Mouse (Mus musculus) urinary bladder, postnatal 36 days (tissue): ENCODE measurements around the gene Dlg5.
A peak's percentile ranks its signal among the peaks of the same experiment; 100 is the strongest.

Experiments
- DNase-seq, 2 experiments: peaks; one replicate each; pipeline ENCODE4 v3.0.0; 2022; ENCODE audit warnings: low spot score in 2 of 2, mixed read lengths in 1 of 2

Gene Dlg5

DNA sequence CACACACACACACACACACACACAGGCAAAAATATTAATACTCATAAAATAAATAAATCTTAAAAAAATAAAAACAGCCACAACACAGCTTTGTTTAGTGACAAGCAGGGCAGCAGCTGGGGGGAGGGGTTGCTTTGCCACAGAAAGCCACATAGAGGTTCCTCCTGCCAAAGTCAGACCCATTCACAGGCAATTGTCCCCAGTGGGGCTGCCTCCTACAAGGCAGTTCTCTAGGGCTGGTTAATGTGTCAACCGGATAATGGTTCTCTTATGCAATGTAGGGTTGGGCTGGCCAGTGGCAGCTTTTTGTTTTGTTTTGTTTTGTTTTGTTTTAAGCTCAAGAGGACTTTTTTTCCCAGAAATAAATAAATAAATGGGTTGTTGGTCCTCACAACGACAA lies 11.3 kb downstream of the Dlg5 start:
- no peak for DNase-seq

DNA sequence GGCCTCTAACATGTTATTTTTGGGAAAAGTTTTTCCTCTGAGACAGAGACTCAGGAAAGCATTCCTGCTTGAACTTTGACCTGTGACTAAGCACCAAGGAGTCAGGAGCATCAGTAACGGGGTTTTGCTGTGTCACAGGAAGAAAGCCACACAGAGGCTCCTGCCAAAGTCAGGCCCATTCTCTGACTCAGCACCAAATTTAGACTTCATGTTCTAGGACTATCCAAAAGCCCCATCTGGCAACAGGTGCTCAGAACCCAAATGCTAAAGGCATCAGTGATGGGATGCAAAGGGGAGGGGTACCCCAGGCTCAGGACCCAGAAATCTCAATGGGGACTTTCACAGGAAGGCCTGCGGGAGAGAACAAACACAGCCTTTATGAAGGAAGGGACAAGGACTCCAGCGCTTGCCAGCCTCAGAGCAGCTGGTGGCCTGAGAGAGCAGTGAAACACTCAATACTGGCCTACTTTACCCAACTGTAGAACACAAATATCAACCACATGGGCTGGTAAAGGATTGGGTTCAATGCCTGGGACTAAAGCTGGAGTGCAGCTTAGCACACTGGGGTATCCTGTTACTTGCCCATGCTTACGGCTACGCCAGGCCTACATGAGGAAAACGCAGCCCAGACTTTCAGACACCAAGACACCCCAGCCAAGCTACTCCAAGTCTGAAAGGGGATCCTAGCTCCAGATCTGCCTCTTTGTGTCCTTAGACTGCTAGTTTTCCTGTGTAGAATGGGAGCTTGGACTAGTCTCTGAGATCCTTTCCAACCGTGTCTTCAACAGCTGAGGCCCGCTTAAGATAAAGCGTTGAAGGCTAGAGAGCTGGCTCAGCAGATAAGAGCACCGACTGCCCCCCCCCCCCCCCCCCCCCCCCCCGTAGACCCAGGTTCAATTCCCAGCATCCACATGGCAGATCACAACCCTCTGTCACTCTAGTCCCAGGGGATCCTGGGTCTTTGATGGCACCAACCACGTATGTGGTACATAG lies 12.8 kb downstream of the Dlg5 start:
- no peak for DNase-seq

DNA sequence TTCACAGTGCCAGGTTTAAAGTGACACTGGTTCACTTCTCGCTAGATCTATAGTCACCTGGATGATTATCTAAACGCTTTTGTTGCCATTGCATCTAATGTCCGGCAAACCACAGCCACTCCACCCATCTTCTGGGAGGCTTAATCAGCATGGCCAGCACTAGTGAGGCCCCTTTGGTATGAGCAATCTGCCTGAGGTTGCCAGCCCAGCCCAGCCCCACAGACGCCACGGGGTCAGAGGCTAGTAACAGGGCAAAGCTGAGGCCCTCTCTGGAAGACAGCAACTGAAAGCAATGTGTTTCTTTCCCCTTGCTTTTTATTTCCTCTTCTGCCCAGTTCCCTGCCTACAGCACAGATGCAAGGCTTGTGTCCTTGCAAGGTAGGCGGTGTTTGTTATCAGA lies 17.2 kb downstream of the Dlg5 start:
- no peak for DNase-seq

DNA sequence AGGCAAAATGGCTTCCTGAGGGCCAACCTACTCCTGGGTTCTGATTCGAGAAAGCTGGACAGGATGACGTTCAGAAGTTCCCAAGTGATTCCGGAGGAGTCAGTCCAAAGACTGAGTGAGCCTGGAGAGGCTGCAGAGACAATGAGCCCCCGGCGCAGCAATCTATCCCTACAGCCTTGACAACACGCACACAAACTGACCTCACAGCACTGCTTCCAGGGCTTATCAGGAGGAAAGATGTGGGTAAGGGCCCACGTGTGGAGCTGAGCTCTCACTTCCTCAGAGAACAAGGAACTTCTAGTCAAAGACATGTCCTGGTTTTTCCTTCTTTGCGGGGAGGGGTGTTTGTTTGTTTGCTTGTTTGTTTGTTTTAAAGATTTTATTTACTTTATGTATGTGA lies 18.7 kb downstream of the Dlg5 start:
- no peak for DNase-seq

DNA sequence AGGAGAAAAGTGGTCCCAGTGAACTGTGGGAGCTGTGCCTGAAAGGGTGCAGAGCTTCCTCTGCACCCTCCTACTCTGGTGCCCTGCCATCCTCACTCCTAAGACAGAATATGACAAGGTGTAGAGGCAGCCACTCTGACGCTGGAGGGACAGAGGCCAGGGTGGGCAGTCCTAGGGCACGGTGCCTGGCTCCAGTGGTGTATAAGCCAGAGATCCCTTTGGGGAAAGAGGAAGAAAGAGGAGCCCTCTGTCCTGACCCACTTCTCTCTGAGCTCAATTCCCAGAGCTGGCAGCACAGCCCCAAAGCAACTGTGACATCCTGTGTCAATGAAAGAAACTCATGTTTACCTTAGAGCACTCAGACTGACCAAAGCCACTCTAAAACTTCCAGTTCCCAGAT lies 19.4 kb downstream of the Dlg5 start:
- DNase-seq, result no peak

DNA sequence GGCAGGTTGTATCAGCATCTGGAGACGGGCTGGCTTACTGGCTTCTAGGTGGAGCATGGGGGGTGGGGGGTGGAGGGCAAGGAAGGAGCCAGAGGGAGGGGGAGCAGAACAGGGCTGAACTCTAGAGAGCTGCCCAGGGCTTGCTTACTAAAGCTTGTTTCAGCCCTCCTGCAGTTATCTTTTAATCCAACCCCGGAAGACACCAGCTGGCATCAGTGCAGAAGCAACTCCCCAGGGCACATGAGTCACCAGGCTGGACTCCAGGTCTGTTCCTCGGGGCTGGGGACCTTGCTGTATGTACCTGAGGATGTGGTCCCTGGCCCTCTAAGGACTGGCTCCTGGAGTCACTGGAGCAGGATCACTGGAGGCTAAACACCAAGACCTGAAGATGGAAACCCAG lies 23.0 kb downstream of the Dlg5 start:
- DNase-seq, result peak in 1 of 2 experiments; percentile 44

DNA sequence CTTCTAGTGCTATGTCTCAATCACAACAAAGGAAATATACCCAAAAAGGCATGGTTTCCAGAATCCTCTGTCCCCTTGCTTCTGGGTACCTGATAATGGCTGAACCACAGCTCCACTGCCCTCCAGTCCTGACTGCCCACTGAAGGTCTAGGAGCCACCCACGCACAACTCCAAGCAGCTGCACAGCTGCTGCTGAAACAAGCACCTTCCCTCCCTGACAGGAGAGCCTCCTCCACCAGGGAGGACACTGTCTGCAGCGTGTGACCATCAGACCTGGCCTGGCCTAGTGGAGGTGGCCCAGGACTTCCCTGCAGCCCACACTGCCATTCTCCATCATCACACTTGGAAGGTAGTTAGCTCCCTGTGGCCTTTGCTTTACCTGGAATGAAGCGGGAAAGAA lies 23.4 kb downstream of the Dlg5 start:
- no peak for DNase-seq

DNA sequence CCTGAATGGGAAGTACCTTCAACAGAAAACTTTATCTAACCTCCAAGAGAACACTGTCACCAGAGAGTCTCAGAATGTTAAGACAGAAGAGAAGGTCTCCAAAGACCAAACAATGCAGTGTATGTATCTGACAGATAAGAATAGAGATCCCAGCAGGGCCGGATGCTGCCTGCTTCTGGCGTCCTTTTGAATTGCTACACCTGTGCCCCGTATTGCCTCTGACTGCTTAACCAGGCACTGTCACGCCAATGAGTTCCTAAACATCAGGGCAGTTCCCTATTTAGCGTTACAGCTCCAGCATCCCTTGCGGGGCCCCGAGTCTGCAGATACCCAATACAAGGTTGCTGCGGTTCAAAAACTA lies 28.4 kb downstream of the Dlg5 start:
- DNase-seq, result no peak

DNA sequence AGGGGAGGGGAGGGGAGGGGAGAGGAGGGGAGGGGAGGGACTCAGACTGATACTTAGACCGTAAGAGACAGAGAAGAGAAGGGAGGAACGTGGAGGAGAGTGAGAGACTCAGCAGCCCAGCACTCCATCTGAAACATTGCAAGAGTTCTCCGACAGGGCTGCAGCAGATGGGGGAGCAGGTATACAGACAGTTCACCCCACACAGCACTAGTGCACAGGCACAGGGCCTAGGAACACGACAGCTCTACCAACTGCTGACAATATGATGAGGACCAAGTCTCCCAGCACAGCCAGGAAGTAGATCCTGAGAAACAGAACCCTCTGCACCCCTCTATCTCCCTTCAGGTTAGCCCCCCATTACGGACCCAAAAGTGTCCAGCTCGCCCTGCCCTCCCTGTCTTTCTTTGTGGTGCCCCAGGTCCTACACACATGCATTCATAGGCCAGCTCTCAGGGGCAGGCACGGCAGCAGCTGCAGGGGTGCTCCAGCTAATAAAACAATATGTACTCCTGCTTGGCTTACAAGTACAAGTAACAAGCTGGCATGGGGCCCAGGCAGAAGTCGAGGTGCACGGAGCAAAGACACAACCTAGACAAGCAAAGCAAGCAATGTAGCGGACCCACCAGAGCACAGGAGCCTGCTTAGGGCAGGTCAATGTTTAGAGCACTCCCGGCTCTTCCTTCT lies 28.9 kb downstream of the Dlg5 start:
- DNase-seq, result no peak

DNA sequence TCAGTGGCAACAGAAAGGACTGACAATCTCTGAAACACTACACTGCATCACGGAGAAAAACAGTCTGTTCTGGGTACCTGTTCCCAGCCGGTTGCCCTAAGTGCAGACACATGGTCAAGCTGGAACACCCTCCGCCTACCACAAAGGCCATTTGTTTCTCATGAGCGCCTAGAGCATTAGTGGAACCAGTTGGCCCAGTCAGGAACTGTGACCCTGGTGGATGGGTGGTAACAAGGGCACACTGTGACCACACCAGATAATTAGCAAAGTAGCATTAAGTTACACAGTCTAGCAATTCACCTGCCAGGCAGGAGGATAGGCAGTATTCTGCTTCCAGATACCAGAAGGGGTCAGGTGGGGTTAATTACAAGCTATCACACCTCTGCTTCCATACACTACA lies 29.7 kb downstream of the Dlg5 start:
- DNase-seq, result no peak

DNA sequence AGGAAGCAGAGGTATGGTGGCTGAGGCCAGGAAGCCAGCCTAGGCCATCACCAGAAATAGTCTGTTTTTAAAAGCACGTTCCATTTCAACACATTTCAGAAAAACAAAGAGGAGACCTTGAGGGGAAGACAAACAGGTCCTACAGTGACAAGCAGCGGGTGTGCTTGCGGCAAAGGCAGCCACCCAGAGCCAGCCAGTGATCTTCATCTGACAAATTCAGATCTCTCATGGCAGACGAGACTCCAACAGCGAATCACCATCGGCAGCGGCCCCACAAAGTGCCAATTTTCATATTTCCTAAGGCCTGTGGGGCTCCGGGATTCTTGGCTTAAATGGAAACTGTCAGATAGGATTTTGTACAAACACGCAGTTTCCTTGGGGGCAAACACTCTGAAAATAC lies 31.3 kb downstream of the Dlg5 start:
- no peak for DNase-seq

DNA sequence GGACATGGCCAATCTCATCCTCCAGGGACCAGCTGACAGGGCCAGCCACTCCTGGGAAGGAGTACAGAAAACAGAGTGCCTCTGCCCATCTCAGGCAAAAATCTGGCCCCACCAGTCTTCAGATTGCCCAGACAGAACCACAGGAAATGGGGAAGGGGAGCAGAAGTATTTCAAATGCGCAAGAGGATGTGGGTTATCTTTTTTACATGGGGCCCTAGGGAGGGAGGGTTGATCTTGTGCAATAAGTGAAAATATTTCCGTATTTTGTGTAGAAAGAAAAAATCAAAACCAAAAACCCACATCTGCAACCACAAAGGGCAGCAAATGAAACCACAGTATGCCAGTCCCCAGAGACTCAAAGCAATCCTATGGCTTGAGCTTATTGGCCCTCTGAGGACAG lies 32.4 kb downstream of the Dlg5 start:
- no peak for DNase-seq

DNA sequence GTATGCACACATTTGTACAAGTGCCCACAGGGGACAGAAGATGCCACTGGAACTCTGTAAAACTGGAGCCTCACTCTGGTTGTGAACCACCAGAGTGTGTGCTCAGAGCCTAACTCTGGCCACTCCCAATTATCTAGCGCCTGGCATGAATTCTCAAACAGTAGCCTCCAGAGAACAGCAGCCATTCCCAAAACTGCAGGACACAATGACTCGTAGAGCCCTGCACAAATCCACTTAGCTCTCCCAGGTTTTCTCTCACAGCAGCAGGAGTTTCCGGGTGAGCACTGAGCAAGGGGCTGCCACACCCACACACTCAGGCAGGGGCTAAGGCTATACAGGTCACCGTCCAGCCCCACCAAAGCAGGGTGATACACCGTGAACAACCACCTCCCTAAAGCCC lies 32.9 kb downstream of the Dlg5 start:
- DNase-seq, result no peak

DNA sequence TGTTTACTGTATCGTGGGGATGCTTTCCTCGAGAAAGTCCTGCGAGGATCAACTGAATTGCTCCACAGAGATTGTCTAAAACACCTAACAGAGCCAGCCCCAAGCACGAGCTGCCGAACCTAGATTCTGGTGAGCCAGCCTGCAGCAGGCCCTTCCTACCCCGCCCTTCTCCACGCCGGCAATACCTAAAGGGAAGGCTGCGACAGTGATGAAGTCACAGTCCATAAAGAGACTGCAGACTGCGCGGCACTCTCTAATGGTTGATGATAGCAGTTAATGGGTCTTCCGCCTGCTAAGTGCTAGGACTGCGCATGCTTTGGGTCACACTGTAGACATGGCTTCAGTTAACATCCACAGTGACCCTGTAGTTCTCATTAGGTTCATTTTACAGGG lies 38.4 kb downstream of the Dlg5 start:
- no peak for DNase-seq

DNA sequence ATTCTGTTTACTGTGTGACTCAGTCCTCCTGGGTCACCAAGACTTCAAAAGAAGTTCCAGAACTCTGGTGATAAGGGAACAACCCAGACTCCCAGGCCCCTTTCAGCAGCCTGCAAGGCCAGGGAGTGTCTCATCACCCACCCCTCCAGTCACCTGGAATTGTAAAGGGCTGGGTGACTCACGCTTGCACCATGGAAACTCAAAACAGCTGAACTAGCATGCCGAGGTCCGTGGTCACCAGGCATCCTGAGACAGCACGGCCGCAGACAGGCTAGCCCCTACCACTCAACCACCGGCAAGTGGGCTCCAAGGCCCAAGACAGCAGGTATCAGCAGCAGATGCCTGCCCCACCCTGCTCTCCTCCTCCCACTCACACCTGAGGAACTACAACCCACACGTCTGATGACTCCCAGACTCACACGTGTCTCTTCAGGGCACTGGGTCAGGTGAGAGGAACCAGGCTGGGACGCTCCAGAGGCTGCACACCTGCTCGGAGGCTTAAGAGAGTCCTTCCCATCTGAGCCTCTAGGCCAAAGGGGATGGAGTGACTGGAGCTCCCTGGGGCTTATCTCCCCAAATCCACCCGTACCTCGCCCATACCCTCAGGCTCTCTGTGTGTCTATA lies 38.9 kb downstream of the Dlg5 start:
- peak; percentile 42 to 49 for DNase-seq

DNA sequence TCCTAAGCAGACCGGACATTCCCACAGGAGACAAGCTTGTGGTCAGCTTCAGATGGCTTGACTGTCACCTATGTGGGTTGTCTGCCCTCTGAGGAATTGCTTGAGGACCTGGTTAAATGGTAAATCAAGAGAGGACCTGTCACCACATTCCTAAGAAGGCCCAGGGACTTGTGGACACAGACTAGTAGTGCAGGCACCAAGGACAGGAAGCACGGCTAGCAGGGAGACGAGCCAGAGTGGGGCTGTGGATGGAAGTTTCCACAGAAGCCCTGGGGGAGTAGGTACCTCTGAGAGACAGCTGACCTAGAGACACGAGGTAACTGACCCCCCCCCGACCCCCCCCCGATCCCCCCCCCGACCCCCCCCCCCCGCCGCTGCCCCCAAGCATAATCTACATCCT lies 39.4 kb downstream of the Dlg5 start:
- DNase-seq, result no peak

DNA sequence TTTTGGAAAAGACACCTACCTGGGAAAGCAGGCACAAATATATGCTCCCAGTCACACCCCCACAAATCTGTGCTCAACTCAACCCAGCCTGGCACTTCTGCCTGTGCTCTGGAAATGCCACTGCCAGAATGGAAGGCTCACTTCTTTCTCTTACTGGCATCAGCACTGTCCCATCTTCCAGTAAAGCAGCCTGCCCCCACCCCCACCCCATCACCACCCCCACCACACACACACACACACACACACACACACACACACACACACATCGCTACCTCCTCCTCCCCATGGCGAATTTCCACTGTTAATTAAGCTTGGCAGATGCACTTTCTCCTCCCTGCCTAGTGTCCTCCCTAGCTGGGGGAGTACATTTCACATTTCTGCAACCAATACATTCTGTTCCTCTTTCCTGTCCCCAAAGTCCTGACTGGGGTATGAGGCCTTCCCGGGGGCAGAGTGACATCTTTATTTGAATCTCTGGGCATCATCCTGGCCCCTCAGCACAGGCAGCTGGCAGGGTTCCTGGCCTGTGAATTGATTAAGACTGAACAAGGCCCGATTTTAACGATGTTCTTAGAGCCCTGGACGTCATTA lies 40.3 kb downstream of the Dlg5 start:
- no peak for DNase-seq

DNA sequence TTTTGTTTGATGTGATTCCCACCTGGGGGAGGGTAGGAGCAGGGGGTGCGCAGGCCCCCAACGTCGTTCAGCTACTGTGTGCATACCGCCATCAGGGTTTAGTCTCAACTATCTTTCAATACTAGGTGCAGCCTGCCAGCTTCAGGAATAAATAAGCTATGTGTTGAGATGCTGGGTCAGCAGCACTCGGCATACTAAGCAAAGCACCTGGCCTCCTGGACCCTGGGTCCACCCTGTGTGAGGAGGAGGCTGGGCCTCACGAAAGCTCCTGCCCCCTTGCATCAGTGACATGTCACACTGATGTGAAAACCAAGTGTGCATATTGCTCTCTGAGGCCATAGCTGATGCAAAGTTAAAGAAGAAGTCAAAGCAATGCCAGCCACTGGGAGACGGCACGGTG lies 42.5 kb downstream of the Dlg5 start:
- no peak for DNase-seq

DNA sequence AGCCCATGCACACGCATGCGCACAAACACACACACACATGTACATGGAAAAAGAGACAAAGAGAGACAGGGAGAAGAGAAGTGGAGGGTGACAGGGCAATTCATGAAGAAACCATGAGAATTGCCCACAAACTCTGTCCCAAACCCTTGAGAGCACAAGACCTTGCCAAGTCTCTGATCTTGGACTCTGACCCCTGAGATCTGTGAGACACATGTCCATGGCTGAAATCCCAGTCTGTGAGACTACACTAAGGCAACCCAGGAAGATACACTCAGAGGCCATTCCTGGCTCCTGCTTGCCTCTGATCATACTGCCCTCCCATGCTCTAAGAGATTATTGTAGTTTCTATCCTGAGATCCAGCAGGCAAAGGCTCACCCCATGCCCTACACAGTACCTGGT lies 44.9 kb downstream of the Dlg5 start:
- DNase-seq, result no peak

DNA sequence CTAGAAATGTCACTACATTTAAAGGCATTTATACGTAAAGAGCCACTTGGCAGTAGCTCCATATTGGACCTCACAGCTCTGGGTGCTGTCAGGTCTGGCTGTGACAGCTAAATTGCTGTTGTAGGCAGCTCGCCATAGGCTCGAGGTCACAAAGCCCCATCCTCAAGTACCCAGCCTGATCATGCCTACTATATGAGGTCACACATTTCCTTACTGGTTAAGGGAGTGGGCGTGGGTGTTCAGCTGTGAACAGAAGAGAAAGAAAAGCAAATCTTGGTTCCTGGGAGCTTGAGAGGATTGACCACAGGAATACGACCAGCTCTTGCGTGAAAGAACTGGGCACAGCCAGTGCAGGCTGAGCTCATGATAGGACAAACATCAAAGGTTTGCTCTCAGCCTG lies 46.0 kb downstream of the Dlg5 start:
- DNase-seq, result no peak

DNA sequence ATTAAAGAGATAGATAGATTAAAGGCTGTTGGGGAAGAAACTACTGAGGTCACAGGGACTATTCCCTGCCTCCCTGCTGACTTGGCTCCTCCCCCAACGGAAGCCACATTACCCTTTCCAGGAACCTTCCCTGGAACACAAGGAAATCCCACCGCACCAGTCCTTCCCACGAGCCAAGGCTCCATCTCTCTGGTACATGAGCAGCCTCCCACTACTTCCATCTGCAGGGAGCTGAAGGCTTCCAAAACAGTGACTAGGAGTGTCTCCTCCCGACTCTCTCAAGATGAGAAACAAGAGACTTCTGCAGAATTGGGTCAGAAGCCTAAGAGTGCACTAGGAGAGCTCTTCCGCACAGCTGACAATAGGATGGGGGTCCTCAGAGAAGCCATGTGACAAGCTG lies 47.9 kb downstream of the Dlg5 start:
- no peak for DNase-seq

DNA sequence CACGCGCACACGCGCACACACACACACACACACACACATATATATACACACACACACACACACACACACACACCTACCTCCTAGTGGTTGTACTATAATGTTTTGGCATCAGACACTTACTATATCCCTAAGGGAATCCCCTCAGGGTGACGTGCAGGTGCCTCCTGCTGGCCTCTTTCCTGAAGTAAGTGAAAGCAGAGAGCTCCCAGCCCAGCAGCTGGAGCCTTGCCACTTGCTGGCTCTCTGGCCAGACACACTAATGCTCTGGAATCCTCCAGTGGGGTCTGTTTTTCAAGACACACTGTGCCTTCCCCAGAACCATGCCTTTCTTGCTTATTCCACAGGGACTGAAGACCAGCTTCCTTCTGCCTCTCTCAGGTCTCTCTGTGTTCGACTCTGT lies 48.8 kb downstream of the Dlg5 start:
- peak in 1 of 2 experiments; percentile 21 for DNase-seq
